Mouse (Mus musculus) liver, embryonic 15.5 days (tissue): ENCODE results near the gene Nlgn1. TPM values are rescaled to one million over a fixed set of nuclear protein-coding genes. Genes with fewer than 3 reads are reported as not detected.

Experiments used
- ATAC-seq: fragments of 200-750 bp; cut with Nextera tagmentation; 2 replicates; pipeline ENCODE4 v1.8.0; 2017; ENCODE audit warnings: moderate number of reproducible peaks, mild to moderate bottlenecking, moderate library complexity; ENCODE audit not compliant: insufficient read depth
- H3K27ac ChIP-seq: fragments of 300-500 bp; sonication (generic); replicated peaks from 2 replicates; pipeline ENCODE4 v1.5.1; 2015; ENCODE audit warnings: mild to moderate bottlenecking, inconsistent platforms
- H3K27me3 ChIP-seq: fragments of 300-500 bp; sonication (generic); 2 replicates; pipeline ENCODE4 v1.6.1; 2015; ENCODE audit warnings: mild to moderate bottlenecking, inconsistent platforms
- H3K36me3 ChIP-seq: fragments of 300-500 bp; sonication (generic); replicated peaks from 2 replicates; pipeline ENCODE4 v1.6.1; 2015; ENCODE audit warnings: moderate library complexity, mild to moderate bottlenecking, inconsistent platforms
- H3K4me1 ChIP-seq: fragments of 300-500 bp; sonication (generic); replicated peaks from 2 replicates; pipeline ENCODE4 v1.6.1; 2015; ENCODE audit warnings: inconsistent platforms
- H3K4me2 ChIP-seq: fragments of 300-500 bp; sonication (generic); 2 replicates; pipeline ENCODE4 v1.6.1; 2015; ENCODE audit warnings: moderate library complexity, mild to moderate bottlenecking, inconsistent platforms
- H3K4me3 ChIP-seq: fragments of 300-500 bp; sonication (generic); replicated peaks from 2 replicates; pipeline ENCODE4 v1.5.1; 2015; ENCODE audit warnings: mild to moderate bottlenecking, inconsistent platforms
- H3K9ac ChIP-seq: fragments of 300-500 bp; sonication (generic); 2 replicates; pipeline ENCODE4 v1.6.1; 2015; ENCODE audit warnings: moderate library complexity, mild to moderate bottlenecking, inconsistent platforms
- H3K9me3 ChIP-seq: fragments of 300-500 bp; sonication (generic); replicated peaks from 2 replicates; pipeline ENCODE4 v1.6.1; 2016; ENCODE audit warnings: inconsistent platforms
- WGBS: fragments of 180-500 bp; shearing (Covaris S2); methylation state at CpG from one replicate; pipeline ENCODE4 v1.1.7; 2015; ENCODE audit warnings: mixed read lengths; ENCODE audit not compliant: insufficient replicate concordance; 5-methylcytosine and 5-hydroxymethylcytosine counted together
- polyA plus RNA-seq: library from polyadenylated mRNA; unstranded; fragments of >200 nt; fragmentation: Nextera tagmentation; extraction: Ambion mirVana; gene quantifications from 2 replicates; pipeline ENCODE4 v1.2.1, GENCODE M21; 2015

Gene Nlgn1
- polyA plus RNA-seq, 1 experiment from 2014 or later, result 0.05 TPM

GRCm38 (mm10) chr3:25916535-25916934, 415.7 kb downstream of the Nlgn1 start:
- no peaks in the 10 kb centered on the region for H3K9me3 ChIP-seq
- no peak overlapping the region for H3K27ac ChIP-seq
- H3K36me3 ChIP-seq, result no peaks in the 10 kb centered on the region
- no peaks in the 10 kb centered on the region for H3K4me1 ChIP-seq
- no peak overlapping the region for H3K4me2 ChIP-seq
- no peak for ATAC-seq
- no peak overlapping the region for H3K9ac ChIP-seq
- no peaks in the 10 kb centered on the region for H3K27me3 ChIP-seq
- 76% methylated on average over 5 of the region's 5 CpGs for WGBS
- no peak overlapping the region for H3K4me3 ChIP-seq

DNA sequence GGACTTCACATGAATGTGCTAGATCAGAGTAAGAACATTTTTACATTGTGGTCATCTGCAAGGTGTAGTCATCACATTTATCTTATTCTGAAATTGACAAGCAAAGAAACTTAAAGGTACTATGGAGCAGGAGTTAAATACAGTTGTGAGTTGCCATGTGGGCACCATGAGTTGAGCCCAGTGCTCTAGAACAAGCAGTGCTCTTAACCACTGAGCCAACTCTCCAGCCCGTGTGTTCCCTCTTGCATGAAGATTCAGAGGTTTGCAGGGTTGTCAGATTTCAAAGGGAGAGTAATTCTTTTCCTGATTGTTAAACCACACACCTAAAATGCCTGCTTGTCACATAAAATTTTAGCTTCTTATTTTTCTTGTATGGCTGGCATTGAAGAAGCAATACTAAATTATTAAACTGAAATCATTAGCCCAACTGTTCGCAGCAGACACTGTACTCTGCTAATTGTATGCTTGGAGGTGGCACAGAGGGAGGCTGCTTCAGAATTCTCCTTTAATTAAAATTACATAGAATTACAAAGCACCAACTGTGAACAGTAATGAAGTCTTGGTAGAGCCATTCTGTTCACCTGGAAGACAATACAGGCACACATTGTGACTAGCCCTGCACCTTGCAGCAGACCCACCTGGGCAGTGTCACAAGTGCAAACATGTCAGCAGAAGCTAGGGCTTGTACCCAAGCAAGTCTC, 417.7 kb downstream of the Nlgn1 start:
- no peak overlapping the region for H3K4me3 ChIP-seq
- H3K9me3 ChIP-seq, result no peaks in the 10 kb centered on the region
- H3K4me1 ChIP-seq, result no peaks in the 10 kb centered on the region
- no peak overlapping the region for H3K27ac ChIP-seq
- 64% methylated on average over 2 of the region's 2 CpGs for WGBS
- no peak overlapping the region for H3K4me2 ChIP-seq
- H3K36me3 ChIP-seq, result no peaks in the 10 kb centered on the region
- H3K9ac ChIP-seq, result no peak overlapping the region
- H3K27me3 ChIP-seq, result no peaks in the 10 kb centered on the region
- ATAC-seq, result no peak

- Histone ChIP-seq H3K9me3 (no peaks in the 10 kb centered on the region), H3K27ac (no peak overlapping the region), H3K4me1 (no peaks in the 10 kb centered on the region), H3K4me3 (no peak overlapping the region), H3K36me3 (no peaks in the 10 kb centered on the region), H3K9ac (no peak overlapping the region), H3K27me3 (no peaks in the 10 kb centered on the region), H3K4me2 (no peak overlapping the region)
- no peak for ATAC-seq
- WGBS, result 62% methylated on average over 11 of the region's 11 CpGs
These were observed 429.0 kb downstream of the Nlgn1 start for GRCm38 (mm10) chr3:25903140-25903809.

DNA sequence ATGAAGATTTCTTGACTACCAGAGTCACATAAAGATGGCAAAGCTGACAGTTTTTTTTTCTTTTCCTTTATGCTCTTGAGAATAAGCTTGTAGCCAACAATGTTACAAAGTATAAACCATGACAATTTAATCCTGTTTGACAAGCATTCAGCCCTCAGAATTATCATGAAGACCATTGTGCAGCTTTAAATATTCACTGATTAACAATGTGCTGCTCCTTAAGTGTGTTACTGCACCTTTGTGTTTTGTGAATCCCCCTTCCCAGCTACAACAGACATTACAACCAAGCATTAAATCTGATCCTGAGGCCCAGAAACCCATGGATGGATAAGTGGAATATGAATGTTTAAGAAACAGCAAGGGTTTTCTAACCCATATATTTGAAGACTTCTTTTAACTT, 434.8 kb downstream of the Nlgn1 start:
- Histone ChIP-seq H3K27me3 (no peaks in the 10 kb centered on the region), H3K4me3 (no peak overlapping the region), H3K4me1 (no peaks in the 10 kb centered on the region), H3K4me2 (no peak overlapping the region), H3K9me3 (no peaks in the 10 kb centered on the region), H3K36me3 (no peaks in the 10 kb centered on the region), H3K9ac (no peak overlapping the region), H3K27ac (no peak overlapping the region)
- ATAC-seq, result no peak

GRCm38 (mm10) chr3:25884797-25885196, 447.5 kb downstream of the Nlgn1 start:
- H3K4me1 ChIP-seq, result no peaks in the 10 kb centered on the region
- no peak overlapping the region for H3K9ac ChIP-seq
- H3K4me3 ChIP-seq, result no peak overlapping the region
- 48% methylated on average over 2 of the region's 2 CpGs for WGBS
- H3K36me3 ChIP-seq, result no peaks in the 10 kb centered on the region
- ATAC-seq, result no peak
- H3K9me3 ChIP-seq, result no peaks in the 10 kb centered on the region
- H3K27me3 ChIP-seq, result no peaks in the 10 kb centered on the region
- no peak overlapping the region for H3K27ac ChIP-seq
- H3K4me2 ChIP-seq, result no peak overlapping the region

- no peaks in the 10 kb centered on the region for H3K4me1 ChIP-seq
- H3K36me3 ChIP-seq, result no peaks in the 10 kb centered on the region
- H3K4me3 ChIP-seq, result no peak overlapping the region
- H3K27ac ChIP-seq, result no peak overlapping the region
- H3K9me3 ChIP-seq, result no peaks in the 10 kb centered on the region
- no peak for ATAC-seq
- H3K27me3 ChIP-seq, result no peaks in the 10 kb centered on the region
- no peak overlapping the region for H3K9ac ChIP-seq
- no peak overlapping the region for H3K4me2 ChIP-seq
These were observed 463.1 kb downstream of the Nlgn1 start for GRCm38 (mm10) chr3:25869161-25869560.

- no peak overlapping the region for H3K4me2 ChIP-seq
- H3K27me3 ChIP-seq, result no peaks in the 10 kb centered on the region
- no peaks in the 10 kb centered on the region for H3K4me1 ChIP-seq
- H3K4me3 ChIP-seq, result no peak overlapping the region
- no peak for ATAC-seq
- H3K36me3 ChIP-seq, result no peaks in the 10 kb centered on the region
- H3K27ac ChIP-seq, result no peak overlapping the region
- H3K9me3 ChIP-seq, result no peaks in the 10 kb centered on the region
- no peak overlapping the region for H3K9ac ChIP-seq
These were observed 473.9 kb downstream of the Nlgn1 start for GRCm38 (mm10) chr3:25858384-25858783.

GRCm38 (mm10) chr3:25844686-25845462, 487.4 kb downstream of the Nlgn1 start:
- H3K27ac ChIP-seq, result no peak overlapping the region
- WGBS, result 57% methylated on average over 7 of the region's 7 CpGs
- H3K4me3 ChIP-seq, result no peak overlapping the region
- H3K9ac ChIP-seq, result no peak overlapping the region
- H3K27me3 ChIP-seq, result no peaks in the 10 kb centered on the region
- H3K36me3 ChIP-seq, result no peaks in the 10 kb centered on the region
- no peaks in the 10 kb centered on the region for H3K9me3 ChIP-seq
- no peaks in the 10 kb centered on the region for H3K4me1 ChIP-seq
- H3K4me2 ChIP-seq, result no peak overlapping the region
- ATAC-seq, result no peak

DNA sequence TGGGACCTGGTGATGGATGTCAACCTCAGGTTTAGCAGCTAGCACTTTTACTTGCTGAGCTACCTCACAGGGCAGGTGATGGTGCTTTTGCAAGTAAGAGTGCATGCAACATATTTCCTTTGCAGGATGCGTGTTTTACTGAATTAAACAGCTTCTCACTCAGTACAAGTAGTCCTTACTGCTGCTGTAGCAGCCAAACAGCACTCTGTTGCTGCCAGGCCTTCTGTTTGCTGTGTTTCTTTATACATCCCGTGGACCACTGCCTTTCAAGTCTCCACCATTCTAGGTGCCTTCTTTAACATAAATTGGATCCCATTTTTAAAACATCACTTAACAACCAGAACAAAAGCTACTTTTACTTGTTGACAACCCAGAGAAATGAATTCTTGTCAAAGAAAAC, 502.0 kb downstream of the Nlgn1 start:
- no peak for ATAC-seq
- H3K4me2 ChIP-seq, result no peak overlapping the region
- no peaks in the 10 kb centered on the region for H3K4me1 ChIP-seq
- H3K9me3 ChIP-seq, result no peaks in the 10 kb centered on the region
- H3K36me3 ChIP-seq, result no peaks in the 10 kb centered on the region
- H3K4me3 ChIP-seq, result no peak overlapping the region
- H3K27me3 ChIP-seq, result no peaks in the 10 kb centered on the region
- H3K9ac ChIP-seq, result no peak overlapping the region
- 38% methylated on average over 2 of the region's 2 CpGs for WGBS
- H3K27ac ChIP-seq, result no peak overlapping the region

DNA sequence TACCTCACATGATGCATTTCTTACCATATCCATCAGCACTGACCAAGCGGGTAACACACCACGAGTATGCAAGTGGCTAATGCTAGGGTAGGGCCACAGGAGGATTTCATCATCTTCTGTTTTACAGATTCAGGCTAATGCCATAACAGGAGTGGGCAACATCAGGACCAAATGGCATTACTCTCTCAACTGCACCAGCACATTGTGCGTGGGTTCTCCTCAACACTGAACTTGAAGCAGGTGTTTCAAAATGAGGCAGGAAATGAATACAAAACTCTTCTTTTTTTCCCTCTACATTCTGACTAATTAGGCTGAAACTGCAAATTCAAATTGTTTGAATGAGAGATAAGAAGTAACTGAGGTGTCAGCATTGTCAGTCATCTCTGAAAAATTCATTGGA, 518.9 kb downstream of the Nlgn1 start:
- no peaks in the 10 kb centered on the region for H3K36me3 ChIP-seq
- no peaks in the 10 kb centered on the region for H3K9me3 ChIP-seq
- 60% methylated on average over 3 of the region's 3 CpGs for WGBS
- H3K9ac ChIP-seq, result no peak overlapping the region
- H3K4me1 ChIP-seq, result no peaks in the 10 kb centered on the region
- H3K27me3 ChIP-seq, result no peaks in the 10 kb centered on the region
- no peak overlapping the region for H3K4me2 ChIP-seq
- no peak overlapping the region for H3K27ac ChIP-seq
- H3K4me3 ChIP-seq, result no peak overlapping the region
- no peak for ATAC-seq

DNA sequence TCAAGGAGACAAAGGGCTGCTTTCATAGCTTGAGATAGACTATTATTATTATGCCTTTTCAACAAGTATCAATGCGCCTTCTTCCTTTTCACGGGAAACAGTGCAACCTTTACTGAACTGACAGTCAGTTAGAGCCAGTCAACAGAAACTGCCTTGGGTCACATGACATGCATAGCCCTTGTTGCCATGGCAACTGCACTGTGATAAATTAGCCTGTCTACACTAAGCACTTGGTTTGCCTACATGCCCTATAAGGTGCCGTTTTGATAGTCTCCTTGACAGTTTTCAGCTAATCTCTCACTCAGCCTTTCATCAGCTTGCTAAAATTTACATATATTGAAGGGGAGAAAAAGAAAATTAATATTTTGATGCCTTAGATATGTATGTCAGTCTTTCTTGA, 524.7 kb downstream of the Nlgn1 start:
- H3K27ac ChIP-seq, result no peak overlapping the region
- H3K9me3 ChIP-seq, result no peaks in the 10 kb centered on the region
- H3K27me3 ChIP-seq, result no peaks in the 10 kb centered on the region
- no peak overlapping the region for H3K4me3 ChIP-seq
- H3K9ac ChIP-seq, result no peak overlapping the region
- WGBS, result 51% methylated on average over 3 of the region's 3 CpGs
- no peaks in the 10 kb centered on the region for H3K4me1 ChIP-seq
- no peaks in the 10 kb centered on the region for H3K36me3 ChIP-seq
- no peak overlapping the region for H3K4me2 ChIP-seq
- no peak for ATAC-seq
